Mouse (Mus musculus): Measurements from ENCODE around the gene Shroom2.

DNA sequence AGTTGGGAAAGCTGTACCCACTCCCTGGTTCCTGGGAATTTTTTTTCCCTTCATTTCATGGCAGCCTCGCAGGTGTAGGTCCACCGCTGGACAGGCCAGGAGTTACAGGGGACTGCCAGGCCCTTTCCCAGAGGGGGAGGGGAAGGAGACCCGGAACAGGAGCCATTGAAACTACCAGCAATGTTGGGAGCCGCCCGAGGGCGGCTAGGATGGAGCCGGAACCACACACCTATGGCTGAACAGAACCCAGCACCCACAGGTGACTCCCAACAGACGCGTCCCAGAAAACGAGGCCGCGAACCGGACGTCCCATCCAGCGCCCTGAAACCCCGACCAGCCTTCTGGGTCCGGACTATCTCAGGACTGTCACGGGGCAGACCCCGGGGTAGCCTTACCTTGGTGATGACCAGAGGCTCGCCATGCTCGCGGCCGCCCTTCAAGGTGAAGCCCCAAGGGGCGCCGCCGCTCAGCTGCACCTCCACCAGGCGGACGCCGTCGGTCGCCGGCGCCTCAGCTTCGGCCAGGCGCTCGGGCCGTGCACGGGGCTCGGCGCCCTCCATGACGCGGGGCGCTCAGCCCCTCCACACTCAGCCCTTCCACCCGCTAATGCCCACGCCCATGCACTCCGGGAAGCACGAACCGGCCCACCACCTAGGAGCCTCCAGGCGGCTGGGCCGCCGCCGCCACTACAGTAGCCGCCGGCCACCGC lies at the start of gene Shroom2:
- no peak for TF ChIP-seq POLR2A (IDR thresholded peaks at IDR 0.05; ENCODE audit: borderline replicate concordance, extremely low read depth, insufficient read depth, insufficient read length, poor library complexity, severe bottlenecking)
- TF ChIP-seq CTCF (IDR thresholded peaks at IDR 0.05; ENCODE audit: borderline replicate concordance, extremely low read depth, insufficient read depth, insufficient read length): no peak

Measured in brain, embryonic 14.5 days (tissue).